Mouse (Mus musculus) thymus, adult 2 months (tissue): ENCODE data around the gene Zfp366. TPM values are rescaled to one million over a fixed set of nuclear protein-coding genes. Genes with fewer than 3 reads are reported as not detected.

ENCODE experiments used
- DNase-seq: peaks from one replicate; pipeline ENCODE4 v3.0.0; 2021
- H3K27ac ChIP-seq: fragments of 200-500 bp; 2 replicates; pipeline ENCODE4 v1.5.1; 2012; ENCODE audit warnings: low read length, control low read depth; ENCODE audit not compliant: control insufficient read depth, insufficient read depth
- H3K27me3 ChIP-seq: fragments of 200-500 bp; 2 replicates; pipeline ENCODE4 v1.6.1; 2012; ENCODE audit warnings: mild to moderate bottlenecking, low read length, moderate library complexity, mixed read lengths; ENCODE audit not compliant: control insufficient read depth, insufficient read depth
- H3K36me3 ChIP-seq: fragments of 200-500 bp; 2 replicates; pipeline ENCODE4 v1.6.1; 2012; ENCODE audit warnings: mild to moderate bottlenecking, low read length, moderate library complexity; ENCODE audit not compliant: control insufficient read depth, insufficient read depth
- H3K4me1 ChIP-seq: fragments of 200-500 bp; replicated peaks from 2 replicates; pipeline ENCODE4 v1.6.1; 2012; ENCODE audit warnings: low read length; ENCODE audit not compliant: control insufficient read depth, insufficient read depth
- H3K4me3 ChIP-seq: fragments of 200-500 bp; 2 replicates; pipeline ENCODE4 v1.5.1; 2012; ENCODE audit warnings: mild to moderate bottlenecking, low read length, control low read depth, moderate library complexity; ENCODE audit not compliant: control insufficient read depth, insufficient read depth
- CTCF ChIP-seq: fragments of 200-500 bp; IDR thresholded peaks from 2 replicates; pipeline ENCODE4 v1.5.1; 2012; ENCODE audit warnings: mild to moderate bottlenecking, control low read depth, low read length, moderate library complexity, borderline replicate concordance; ENCODE audit not compliant: control insufficient read depth, poor library complexity, insufficient read depth; ENCODE audit errors: extremely low read depth
- POLR2A ChIP-seq: fragments of 200-500 bp; IDR thresholded peaks from 2 replicates; pipeline ENCODE4 v1.6.1; 2012; ENCODE audit warnings: mild to moderate bottlenecking, low read length, control low read depth, moderate library complexity; ENCODE audit not compliant: control insufficient read depth, poor library complexity, insufficient read depth; ENCODE audit errors: extremely low read depth
- WGBS: fragments of 180-500 bp; shearing (Covaris S2); methylation state at CpG from one replicate; pipeline ENCODE4 v1.1.7; 2018; 5-methylcytosine and 5-hydroxymethylcytosine counted together
- polyA plus RNA-seq: library from polyadenylated mRNA; depleted of rRNA; stranded (reverse); fragments of >200 nt; gene quantifications from 2 replicates; pipeline ENCODE4 v1.2.3, GENCODE M21; 2012

Zfp366 gene
- polyA plus RNA-seq, 1 experiment = 5.9 TPM

DNA sequence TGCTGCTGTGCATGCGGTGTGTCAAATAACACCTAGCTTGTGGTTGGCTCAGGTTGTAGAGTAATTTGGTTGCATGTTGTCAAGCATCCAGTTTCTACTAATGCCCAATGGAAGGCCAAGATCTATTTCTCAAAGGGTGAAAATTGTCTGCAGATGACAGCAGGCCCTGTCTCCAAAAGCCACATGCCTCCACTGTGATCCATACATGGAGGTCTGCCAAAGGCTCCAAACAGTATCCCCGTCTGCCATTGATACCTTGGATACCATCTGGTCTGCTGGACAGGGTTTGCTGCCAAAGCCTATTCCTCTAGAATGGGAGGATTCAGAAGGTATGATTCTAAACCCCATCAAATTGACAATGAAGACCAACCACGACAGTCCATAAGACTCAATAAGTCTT lies 74.1 kb downstream of the Zfp366 start:
- Histone ChIP-seq H3K4me1 (no peaks in the 10 kb centered on the region), H3K36me3 (no peaks in the 10 kb centered on the region), H3K27ac (no peak overlapping the region), H3K4me3 (no peak overlapping the region), H3K27me3 (no peaks in the 10 kb centered on the region)
- TF ChIP-seq CTCF (no peak), POLR2A (no peak)
- 93% methylated on average over 3 of the region's 3 CpGs for WGBS
- no peak for DNase-seq

GRCm38 (mm10) chr13:99259502-99260174 lies 75.0 kb downstream of the Zfp366 start:
- no peak for DNase-seq
- H3K4me1 ChIP-seq = no peaks in the 10 kb centered on the region
- no peak overlapping the region for H3K27ac ChIP-seq
- H3K27me3 ChIP-seq = no peaks in the 10 kb centered on the region
- H3K36me3 ChIP-seq = no peaks in the 10 kb centered on the region
- TF ChIP-seq POLR2A = no peak
- no peak for TF ChIP-seq CTCF
- no peak overlapping the region for H3K4me3 ChIP-seq
- 93% methylated on average over 15 of the region's 15 CpGs for WGBS

GRCm38 (mm10) chr13:99262406-99262805 lies 77.8 kb downstream of the Zfp366 start:
- TF ChIP-seq CTCF (no peak), POLR2A (no peak)
- 86% methylated on average over 1 of the region's 1 CpGs for WGBS
- Histone ChIP-seq H3K4me3 (no peak overlapping the region), H3K36me3 (no peaks in the 10 kb centered on the region), H3K4me1 (no peaks in the 10 kb centered on the region), H3K27ac (no peak overlapping the region), H3K27me3 (no peaks in the 10 kb centered on the region)
- no peak for DNase-seq

DNA sequence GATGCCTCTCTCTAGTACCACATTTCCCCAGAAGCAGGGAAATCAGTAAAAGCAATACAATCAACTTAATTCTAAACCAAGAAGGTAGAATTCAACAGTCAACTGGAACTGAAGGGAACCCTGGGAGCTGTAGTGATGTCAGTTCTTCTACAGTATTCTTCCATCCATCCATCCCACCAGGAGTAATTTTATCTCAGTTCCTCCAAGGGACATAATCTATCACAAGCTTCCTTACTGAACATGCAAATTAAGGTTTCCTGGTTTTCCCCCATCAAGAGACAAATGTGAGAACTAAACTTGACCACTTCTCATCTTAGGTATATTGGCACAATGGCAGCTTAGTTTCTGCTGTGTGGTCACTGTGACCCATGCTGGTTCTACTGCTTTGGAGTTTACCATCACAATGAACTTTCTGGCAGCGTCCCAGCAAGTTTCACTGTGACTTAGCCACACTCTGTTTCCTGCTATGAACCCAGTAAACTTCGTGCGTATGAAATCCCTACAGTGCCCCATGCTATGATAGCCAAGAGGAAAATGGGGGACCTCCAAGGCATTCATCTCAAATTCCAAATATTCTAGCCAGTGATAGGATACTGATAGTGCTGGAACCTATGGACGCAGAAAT lies 78.6 kb downstream of the Zfp366 start:
- 66% methylated on average over 4 of the region's 4 CpGs for WGBS
- H3K27me3 ChIP-seq = no peaks in the 10 kb centered on the region
- no peaks in the 10 kb centered on the region for H3K4me1 ChIP-seq
- H3K27ac ChIP-seq = no peak overlapping the region
- H3K36me3 ChIP-seq = no peaks in the 10 kb centered on the region
- H3K4me3 ChIP-seq = no peak overlapping the region
- no peak for DNase-seq
- TF ChIP-seq CTCF (no peak), POLR2A (no peak)

- DNase-seq = no peak
- Histone ChIP-seq H3K4me3 (no peak overlapping the region), H3K27me3 (no peaks in the 10 kb centered on the region), H3K36me3 (no peaks in the 10 kb centered on the region), H3K4me1 (no peaks in the 10 kb centered on the region), H3K27ac (no peak overlapping the region)
- TF ChIP-seq CTCF (no peak), POLR2A (no peak)
- 98% methylated on average over 6 of the region's 6 CpGs for WGBS
These were observed 79.9 kb downstream of the Zfp366 start for GRCm38 (mm10) chr13:99264483-99264882.

DNA sequence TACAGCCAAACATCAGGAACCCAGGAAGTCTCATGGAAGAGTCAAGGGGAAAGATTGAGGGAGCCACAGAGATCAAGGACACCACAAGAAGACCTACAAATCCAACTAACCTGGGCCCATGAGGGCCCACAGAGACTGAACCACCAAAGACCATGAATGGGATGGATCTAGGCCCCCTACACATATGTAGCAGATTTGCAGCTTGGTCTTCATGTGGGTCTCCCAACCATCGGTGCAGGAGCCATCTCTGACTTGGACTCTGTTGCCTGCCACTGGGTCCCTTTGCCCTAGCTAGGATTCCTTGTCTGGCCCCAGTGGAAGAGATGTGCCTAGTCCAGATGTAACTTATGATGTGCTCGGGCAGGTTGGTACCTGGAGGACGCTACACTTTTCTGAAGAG lies 87.4 kb downstream of the Zfp366 start:
- TF ChIP-seq POLR2A (no peak), CTCF (no peak)
- H3K27me3 ChIP-seq = no peaks in the 10 kb centered on the region
- no peak for DNase-seq
- no peaks in the 10 kb centered on the region for H3K36me3 ChIP-seq
- no peak overlapping the region for H3K27ac ChIP-seq
- H3K4me3 ChIP-seq = no peak overlapping the region
- no peaks in the 10 kb centered on the region for H3K4me1 ChIP-seq
- 100% methylated on average over 3 of the region's 3 CpGs for WGBS
